Mouse (Mus musculus): ENCODE measurements around the gene Kcnh2.

The Kcnh2 gene

DNA sequence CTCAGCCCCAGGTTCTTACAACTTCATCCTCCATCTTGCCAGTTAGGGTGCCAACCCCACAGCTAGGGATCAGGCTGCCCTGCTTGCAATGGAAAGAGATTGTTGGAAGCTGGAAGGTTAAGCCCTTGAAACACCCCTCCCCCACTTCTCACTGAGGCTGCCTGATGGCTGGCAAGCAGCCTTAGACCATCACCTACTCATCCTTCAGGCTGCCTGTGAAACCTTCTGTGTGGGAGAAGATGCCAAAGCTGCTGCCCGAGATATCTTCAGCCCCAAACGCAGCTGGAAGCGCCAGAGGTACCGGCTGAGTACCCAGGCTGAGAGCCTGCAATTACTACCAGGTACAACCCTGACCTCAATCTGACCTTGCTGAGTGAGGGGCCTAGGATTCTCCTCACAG, 28.1 kb upstream of the Kcnh2 start:
- no peak for DNase-seq (ENCODE audit: low read depth, low spot score)

DNA sequence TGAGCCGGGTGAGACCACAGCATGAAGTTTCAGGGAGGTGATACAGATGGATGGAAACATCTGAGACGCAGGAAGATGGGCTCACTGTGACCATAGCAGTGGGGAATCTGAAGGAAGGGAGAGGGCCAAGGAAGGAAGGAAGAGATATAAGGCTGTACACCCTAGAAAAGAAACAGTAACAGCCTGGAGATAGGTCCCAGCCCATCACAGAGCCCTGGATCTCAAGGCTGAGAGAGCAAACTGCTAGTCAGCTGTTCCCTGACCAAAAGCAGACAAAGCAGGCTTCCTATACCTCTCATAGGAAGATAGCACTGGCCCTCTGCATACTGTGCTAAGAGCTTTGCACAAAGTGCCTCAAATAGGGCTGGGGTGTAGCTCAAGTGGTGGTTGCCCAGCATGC, 27.3 kb upstream of the Kcnh2 start:
- DNase-seq (ENCODE audit: low read depth, low spot score), result no peak

DNA sequence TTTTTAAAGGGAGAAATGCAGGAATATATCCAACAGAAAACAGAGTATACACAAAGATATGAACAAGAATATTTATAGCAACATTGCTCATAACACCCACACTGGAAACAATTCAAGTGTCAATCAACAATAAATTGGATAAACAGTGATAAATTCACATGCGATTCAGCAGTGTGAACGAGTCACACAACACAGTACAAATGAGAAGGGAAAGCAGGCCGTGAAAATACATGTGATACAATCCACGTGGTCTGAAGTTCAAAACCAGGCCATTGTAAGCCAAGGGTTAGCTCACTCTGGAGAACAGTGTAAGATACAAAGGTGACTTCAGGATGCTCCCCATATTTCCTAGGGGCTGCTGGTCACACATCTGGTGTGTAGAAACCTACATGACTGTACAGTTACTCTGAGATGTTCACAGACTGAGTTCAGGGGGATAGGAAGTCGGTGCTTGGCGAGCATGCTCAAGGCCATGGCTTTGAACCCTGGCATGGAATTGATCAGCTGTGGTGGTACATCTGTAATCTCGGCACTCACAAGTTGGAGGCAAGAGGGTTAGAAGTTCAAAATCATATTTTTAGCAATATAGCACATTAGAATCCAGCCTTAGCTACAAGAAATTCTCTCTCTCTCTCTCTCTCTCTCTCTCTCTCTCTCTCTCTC, 23.4 kb upstream of the Kcnh2 start:
- DNase-seq (ENCODE audit: low read depth, low spot score), result no peak

DNA sequence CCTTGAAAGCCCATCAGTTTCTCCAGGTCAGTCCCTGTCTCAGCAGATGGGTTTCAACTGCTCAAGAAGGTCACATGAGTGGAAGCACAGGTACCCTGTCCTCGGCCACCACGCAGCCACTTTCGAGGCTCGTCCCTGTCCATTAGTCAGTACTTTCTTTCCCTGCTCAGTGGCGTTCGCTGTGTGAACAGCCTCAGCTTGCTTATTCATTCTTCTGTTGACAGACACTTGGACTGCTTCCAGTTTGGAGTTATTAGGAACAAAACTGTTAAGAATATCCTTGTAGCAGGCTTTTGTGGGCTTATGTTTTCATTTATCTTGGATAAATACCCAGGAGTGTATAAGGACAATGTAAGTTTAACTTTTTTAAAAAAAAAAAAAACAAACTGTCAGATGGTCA, 22.8 kb upstream of the Kcnh2 start:
- no peak for DNase-seq (ENCODE audit: low read depth, low spot score)

DNA sequence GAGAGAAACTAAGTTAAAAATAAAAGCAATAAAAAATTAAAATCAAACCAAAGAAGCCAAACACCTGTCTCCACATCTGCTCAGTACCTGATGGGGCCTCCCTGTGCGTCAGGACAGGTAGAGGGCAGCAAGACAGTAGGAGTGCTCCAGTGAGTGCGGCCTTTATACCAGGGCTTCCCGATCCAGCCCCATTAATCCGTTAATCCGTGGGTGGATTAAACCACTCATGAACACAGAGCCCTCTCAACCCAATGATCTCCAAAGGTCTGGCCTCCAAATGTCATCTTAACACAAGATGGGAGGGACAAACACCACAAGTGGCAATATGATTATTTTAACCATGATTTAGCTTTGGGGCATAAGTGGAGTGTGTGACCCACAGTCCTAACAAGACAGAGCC, 22.4 kb upstream of the Kcnh2 start:
- DNase-seq (ENCODE audit: low read depth, low spot score), result no peak

DNA sequence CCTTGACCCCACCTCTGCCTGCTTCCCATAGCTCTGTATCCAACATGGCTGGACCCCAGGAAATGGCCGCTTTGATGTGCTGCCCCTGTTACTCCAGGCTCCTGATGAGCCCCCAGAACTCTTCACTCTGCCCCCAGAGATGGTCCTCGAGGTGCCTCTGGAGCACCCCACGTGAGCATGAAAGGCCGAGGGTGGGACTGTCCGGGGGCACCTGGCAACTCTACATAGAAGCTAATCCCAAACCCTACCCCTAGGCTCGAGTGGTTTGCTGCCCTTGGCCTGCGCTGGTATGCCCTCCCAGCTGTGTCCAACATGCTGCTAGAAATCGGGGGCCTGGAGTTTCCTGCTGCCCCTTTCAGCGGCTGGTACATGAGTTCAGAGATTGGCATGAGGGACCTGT, 18.4 kb upstream of the Kcnh2 start:
- no peak for DNase-seq (ENCODE audit: low read depth, low spot score)

DNA sequence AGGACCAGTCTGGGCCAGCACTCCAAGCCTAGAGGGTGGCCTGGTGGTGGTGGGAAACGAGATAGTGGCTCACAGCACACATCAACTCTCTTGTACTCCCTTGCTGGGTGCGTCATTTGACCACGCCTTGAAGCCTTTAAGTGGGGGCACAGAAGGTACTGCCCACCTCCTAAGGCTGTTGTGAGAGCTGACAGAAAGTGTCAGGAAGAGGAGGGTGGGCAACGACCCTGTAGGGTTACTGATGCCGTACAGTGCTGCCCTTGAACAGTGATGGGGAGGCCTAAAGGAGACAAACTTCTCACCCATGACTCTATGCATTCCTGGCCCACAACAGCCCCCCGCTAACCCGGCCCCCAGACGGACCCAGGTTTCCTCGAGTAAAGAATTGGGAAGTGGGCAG, 15.0 kb upstream of the Kcnh2 start:
- DNase-seq (ENCODE audit: low read depth, low spot score), result no peak

DNA sequence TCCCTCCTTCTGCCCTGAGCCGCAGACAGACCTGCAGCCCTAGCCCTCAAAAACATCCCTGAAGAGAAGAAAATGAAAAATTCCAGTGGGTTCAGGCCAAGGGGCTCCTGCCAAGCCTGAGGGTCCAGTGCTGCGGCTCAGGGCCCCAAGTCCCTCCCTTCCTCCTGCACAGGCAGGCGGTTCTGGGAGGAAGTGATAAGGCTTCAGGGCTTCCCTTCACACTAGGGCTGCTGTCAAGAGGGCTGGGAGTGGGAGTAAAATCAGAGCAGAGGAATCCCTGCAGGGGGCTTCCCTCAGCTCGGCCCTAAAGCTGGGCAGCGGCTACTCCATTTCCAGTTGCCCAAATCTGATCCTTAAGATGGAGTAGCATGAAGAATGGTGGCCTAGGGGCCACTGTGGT, 14.1 kb upstream of the Kcnh2 start:
- no peak for DNase-seq (ENCODE audit: low read depth, low spot score)

DNA sequence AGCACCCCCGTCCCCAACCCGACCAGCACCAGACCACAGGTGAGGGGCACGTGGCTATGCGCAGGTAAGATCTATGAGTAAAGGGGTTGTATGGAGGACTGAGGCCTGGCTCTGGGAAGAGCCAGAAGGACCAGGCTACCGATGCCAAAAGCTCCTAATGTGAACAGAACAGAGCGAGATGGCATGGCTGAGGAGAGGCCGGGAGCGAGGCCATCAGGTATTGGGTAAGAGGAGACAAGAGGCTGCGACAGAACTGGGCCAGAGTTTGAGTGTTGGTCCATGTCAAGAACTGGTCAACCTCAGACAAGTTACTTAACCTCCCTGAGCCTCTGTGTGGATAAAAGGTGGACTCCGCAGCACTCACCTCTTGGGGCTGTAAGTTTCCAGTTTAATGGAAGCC, 13.6 kb upstream of the Kcnh2 start:
- DNase-seq (ENCODE audit: low read depth, low spot score), result no peak

DNA sequence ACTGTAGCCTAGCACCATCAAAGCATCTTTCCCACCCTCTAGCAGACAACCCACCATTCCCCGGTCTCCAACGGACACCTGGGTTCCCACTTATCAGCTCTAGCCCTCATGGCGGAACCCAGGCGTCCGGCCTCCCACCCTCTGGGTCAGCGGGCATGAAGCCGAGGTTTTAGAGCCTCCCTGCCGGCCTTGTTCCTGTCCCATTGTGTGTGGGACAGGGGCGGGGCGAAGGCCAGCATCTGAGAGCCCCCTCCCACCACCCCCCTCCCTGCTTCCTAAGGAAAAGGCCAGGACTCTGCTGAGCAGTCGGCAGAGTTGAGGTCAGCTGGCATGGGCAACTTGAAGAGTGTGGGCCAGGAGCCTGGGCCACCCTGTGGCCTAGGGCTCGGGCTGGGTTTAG, 13.1 kb upstream of the Kcnh2 start, which contains the start of gene Nos3:
Nos3 (plus strand) TSS at position 303 of the 400 bp plus-strand sequence.
- DNase-seq (ENCODE audit: low read depth, low spot score), result no peak

DNA sequence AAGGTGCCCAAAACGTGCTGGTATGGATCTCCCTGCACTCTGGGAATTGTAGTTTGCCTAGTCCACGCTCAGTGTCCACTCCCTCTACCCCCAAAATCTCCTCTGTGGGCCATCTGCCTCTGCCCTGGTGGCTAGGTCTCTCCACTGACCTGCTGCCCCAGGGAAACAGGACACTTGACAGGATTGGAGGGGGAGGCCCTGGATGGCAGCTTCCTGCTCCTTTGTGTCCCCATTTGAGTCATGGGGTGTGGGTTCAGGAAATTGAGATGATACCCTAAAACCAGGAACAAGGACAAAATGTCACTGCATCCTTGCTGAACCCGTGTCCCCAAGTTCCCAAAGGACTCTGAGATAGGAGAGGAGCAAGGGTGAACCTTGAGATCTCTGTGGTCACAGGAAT, 12.7 kb upstream of the Kcnh2 start:
- DNase-seq (ENCODE audit: low read depth, low spot score), result no peak

DNA sequence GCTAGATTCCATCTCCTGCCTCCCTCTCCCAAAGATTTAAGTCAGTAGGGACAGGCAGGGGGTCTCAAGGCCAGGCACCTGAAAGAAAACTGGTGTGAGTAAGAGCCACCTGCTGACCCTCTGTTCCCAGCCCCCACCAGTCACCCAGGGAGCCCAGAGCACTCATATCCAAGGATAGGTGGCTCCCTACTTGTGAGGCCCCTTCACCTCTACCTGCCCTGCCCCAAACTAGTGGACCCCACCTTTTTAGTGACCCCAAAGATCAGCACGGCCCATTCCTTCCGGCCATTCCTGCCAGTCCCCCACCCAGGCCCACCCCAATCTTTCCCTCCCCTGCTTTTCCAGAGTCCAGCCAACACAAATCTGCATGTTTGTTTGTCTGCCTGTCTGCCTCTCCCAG, 12.1 kb upstream of the Kcnh2 start:
- DNase-seq (ENCODE audit: low read depth, low spot score), result no peak

DNA sequence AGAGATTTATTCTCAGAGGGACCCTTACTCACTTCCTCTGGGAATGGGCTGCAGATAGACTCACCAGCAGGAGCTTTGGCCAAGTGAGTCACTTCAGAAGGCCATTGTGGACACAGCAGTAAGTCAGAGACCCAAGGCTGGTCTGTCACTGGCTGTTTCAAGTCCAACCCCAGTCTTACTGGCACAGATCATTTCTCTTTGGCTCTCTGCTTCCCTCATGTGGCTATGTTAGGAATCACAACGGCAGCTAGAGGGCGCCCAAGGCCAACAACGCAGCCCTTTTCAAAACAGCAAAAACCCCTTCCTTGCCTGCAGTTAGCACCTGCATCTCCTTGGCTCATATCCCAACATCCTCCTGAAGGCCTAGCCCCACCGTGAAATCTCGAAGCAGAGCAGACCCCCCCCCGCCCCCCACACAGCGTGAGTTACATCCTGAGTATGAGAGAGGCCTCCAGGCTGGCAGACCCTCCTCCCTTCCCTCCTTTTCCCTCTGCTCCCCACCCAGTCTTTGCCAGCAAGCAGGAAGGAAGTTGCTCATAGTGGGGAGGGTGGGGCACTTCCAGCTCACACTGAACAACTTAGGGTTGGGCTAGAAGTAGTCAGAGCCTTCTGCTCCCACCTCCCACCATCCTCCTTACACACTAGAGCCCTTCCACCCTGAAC, 9.5 kb upstream of the Kcnh2 start:
- DNase-seq (ENCODE audit: low read depth, low spot score), result no peak

DNA sequence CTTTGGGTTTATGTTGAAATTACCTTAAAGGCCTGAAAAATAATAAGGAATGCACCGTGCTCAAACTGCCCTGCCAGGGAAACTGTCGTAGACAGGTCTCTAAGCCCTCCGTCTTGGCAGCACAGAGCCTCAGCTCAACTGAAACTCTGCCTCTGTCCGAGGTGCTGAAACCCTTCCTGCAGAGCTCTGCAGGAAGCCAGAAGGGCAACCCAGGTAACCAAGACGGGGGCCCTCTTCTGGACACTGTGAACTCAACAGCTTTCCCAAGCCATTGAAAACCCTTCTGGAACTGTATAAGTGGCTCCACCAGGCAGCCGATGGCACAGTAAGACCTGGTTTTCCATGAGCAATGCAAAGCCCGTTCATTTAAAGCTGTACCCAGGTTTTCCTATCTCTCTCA, 6.1 kb upstream of the Kcnh2 start:
- DNase-seq (ENCODE audit: low read depth, low spot score), result peak; percentile 86

DNA sequence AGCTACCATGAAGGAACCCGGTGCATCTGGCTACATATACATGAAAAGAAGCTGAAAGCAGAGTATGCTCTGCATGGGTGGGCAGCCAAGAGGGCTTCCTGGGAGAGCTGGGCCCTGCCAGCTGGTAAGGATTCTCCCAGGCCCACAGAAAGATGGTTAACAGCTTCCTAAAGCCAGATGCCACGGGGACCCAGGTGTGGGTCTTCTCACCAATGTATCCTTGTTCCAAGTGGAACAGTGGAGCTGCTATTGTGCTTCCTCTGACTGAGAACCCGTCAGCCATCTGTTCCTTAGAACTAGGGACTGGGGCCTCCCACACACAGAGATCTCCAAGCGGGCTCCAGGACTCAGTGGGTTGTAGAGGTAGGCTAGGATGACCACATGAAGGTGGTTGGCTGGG, 5.4 kb upstream of the Kcnh2 start:
- DNase-seq (ENCODE audit: low read depth, low spot score), result no peak

DNA sequence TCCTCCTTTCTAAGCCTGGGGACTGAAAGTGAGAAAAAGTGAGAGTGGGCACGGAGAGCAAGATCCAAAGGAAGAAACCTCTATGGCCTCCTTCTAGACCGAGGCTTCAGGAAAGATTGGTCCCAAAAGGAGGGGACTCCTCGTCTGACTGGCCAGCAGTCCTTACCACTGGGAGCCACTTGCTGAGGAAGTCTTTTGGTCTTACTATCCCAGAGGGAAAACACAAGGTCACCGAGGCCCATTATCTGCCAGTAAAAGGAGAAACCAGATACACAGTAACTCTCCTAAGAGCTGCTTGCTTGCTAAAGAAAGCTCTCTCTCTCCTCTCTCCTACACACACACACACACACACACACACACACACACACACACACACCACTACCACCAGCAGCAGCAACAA, 1.9 kb upstream of the Kcnh2 start:
- no peak for DNase-seq (ENCODE audit: low read depth, low spot score)

DNA sequence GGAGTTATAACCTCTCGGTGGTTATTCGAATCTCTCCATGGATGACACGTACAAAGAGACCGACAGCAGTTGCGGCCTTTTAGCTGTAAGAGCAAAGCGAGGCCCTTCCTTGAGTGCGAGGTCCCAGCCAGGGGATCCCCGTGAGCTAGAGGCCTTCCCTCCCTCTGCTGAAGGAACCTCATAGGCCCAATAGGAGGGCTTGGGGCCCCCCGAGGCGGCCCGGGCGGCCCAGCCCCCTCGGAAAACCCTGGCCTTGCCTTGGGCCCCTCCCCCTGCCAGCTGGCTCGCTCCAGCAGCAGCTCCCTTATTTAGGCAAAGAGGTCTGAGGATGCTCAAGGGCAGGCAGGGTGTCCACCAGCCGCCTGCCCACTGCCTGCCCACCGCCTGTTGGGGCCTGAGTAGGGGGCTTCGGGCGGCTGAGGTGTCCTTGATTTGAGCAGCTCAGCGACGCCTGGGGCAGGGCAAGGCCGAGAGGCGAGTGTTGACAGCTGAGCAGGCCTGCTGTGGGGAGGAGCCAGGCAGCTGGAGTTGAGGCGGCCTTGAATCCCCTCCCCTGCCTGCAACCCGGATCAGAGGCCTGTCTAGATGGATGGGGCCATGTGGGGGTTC, 951 bp upstream of the Kcnh2 start:
- DNase-seq (ENCODE audit: low read depth, low spot score), result no peak

DNA sequence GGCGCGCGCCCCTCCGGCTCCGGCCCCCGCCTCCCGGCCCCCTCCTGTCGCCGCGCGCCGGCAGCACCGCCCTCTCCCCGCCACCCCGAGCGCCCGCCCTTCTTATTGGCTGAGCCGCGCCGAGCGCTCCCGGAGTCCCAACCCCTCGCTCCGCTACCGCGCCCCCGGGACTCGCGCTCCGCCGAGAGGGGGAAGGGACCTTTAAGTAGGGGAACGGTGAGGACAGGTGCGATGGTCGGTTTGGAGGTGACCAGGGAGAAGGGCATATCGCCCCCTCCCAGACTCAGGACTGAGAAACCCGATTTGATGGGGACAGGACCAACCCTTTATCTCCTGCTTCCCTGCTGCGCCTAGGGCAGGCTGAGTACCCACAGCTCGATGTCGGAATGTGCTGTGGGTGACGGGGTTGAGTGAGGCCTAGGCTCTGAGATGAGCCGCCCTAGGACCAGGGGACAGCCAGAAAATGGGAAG, 332 bp upstream of the Kcnh2 start:
- DNase-seq (ENCODE audit: low read depth, low spot score), result no peak

DNA sequence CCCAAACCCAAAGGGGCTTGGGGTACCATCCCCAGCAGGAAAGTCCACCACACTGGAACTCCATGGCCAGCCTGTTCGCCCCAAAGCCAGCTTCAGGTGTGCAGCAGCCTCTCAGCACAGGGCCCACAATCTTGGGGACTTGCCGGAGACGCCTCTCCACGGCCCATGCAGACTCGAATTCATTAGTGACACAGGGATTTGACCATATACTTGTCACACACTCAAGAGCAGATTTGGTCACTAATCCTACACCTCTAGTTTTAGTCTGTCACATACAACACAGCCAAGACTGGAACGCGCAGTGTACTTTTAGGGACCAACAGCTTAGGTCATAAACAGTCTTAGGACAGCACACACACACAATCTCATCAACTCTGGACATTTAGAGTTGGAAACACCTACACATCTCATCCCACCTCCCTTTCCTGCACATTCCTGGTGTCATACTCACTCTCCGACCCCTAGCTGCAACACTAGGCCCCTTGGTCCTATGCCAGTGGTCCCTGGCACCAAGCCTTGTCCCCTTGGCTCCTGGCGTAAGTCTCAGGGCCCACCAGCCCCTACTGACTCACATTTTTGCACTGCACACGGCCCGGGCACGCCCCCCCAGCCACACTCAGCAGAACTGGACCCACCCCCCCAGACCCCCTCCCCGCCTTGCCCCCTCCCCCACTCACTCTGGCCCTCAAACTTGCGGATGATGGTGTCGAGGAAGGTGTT, 713 bp downstream of the Kcnh2 start:
- no peak for DNase-seq (ENCODE audit: low read depth, low spot score)

DNA sequence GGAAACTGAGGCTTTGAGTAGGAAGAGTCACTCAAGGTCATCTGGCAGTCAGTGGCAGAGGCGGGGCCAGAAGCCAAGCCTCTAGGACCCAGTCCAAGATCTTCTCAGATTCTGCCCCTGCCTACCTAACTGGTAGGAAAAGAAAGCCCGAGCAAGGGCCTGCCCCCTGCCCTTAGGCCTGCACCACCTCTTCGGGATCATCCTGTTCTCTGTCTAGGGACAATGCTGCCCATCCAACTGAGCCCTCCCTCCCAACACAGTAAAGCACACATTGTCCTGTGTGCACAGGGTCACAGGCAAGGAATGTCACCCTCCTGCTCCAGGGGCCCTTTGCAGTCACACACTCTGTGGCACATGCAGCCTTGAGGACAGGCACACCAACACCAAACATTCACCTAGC, 1.3 kb downstream of the Kcnh2 start:
- DNase-seq (ENCODE audit: low read depth, low spot score), result no peak

DNA sequence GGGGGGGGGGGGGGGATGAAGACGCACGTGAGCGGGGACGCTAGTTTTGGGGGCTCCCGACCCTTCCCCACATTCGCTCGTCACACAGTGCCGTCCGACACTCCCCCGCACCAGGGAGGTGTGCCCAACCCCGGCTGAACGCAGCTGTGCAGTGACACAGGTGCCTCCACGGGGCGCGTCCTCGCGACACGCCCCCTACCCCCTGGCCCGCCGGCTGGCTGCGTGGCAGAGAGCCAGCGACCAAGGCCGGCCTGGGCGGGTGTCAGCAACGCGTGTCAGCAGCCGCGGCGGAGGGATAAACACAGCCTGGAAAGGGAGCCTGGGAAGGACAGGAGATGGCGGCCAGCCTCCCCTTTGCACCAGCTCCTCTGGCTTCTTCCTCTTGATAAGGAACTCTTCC, 2.9 kb downstream of the Kcnh2 start:
- DNase-seq (ENCODE audit: low read depth, low spot score), result no peak

DNA sequence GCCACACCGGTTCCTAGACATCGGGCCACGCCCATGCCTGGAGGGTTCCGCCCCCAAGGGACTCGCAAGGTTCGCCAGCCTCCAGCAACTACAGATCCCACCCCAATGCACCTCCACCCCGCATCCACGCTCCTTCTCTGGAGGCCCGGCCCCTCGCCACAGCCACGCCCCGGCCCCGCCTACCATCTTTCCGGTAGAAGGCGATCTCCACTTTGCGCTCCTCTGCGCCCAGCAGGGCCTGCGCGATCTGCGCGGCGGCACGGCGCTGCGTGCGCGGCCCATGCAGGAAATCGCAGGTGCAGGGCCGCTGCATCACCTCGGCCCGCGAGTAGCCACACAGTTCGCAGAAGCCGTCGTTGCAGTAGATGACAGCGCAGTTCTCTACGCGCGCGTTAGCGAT, 3.3 kb downstream of the Kcnh2 start:
- no peak for DNase-seq (ENCODE audit: low read depth, low spot score)
